Mouse (Mus musculus): ENCODE measurements around the gene Atp6v0a2.
"Not testable (repeated sequence)": the region's sequence is repeated elsewhere in the genome, so short reads cannot be mapped to it uniquely, and the experiment has no call there.

Atp6v0a2 gene

DNA sequence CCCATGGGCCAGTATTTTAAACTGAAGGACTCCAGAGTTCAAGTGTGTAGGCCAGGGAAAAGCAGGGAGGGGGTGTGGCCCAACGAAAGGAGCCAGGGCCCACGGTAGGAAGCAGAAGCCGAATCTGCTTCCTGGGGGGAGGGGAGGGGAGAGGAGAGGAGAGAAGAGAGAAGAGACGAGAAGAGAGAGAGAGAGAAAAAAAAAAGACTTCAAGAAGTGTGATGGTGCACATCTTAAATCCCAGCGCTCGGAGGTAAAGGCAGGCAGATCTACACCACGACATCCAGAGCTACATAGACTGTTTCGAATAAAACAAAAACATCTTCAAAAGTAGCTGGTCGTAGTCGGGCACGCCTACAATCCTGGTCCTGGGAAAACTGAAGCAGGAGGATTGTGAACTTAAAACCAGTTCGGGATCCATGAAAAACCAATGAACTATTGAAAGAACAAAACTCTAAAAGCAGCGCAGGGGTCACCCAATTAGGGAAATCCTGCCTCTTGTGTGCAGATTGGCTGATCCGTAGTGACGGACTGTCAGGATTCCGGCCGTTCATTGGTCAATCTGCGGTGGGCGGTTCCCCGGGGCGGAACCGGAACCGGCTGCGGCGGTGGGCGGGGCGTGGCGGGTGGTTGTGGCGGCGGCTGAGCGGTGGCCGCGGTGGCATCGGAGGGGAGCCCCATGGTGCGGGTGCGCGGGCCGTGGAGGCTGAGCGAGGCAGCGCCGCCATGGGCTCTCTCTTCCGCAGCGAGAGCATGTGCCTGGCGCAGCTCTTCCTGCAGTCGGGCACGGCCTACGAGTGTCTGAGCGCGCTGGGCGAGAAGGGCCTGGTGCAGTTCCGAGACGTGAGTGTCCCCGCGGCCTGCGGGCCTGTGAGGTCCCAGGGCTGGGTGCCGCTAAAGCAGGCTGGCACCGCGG, at the start of gene Atp6v0a2:
Gene Atp6v0a2 (plus strand): TSS at position 129 of the 916 bp plus-strand sequence.
- peak; percentile 75 for DNase-seq (ENCODE audit: low read depth)

DNA sequence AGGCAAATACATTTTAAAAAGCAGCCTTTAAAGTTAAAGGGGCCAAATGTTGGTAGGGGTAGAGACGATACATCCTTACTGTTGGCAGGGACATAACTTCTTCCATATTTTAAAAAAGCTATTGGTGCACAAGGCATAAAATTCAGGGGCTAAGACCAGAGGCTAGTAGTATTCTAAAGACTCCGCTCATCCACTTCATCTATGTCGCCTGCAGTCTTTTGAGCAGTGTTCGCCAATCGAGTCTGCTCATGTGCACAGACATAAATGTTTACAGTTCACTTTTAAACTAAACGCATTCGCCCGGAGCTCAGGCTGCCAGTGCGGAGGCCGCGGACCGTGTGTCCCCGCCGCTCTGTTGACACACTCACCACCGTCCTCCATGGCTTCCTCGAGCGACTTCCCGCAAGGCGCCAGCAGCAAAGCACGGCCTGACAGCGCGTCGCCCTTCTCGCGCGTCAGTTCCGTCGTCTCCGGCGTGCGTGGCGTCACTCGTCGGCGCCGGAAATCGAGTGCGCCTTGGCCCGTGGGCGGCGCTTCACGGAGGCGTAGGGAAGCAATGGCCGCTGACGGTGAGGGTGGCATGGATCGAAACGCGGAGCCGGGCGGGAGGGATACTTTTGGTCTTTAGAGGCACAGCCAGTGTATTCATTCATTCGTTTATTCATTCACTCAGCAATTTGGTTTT, 49.6 kb upstream of the Atp6v0a2 start, which contains the start of the genes Eif2b1 and Gtf2h3:
Gene Eif2b1 (minus strand): TSS at position 499 of the 685 bp plus-strand sequence.
Gene Gtf2h3 (plus strand): TSS at position 508 of the 685 bp plus-strand sequence.
- DNase-seq (ENCODE audit: low read depth), result peak; percentile 79

DNA sequence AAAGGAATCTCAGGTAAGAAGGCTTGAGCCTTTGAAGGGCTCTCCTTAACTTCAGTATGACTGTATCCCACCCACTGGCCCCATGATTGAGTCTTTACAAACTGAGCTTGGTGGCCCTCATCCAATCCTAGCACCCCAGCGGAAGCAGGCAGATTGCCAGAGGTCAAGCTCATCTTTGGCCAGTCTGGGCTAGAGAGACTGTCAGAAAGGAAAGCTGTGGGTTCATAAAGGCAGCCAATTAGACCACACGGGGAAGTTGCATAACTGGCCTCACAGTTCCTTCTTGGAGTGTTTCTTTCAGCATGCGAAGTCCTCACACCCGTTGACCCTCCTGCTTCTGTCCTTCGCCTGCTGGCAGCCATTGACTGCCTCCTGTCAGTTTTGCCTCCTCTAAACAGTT, 45.9 kb upstream of the Atp6v0a2 start:
- no peak for DNase-seq (ENCODE audit: low read depth)

DNA sequence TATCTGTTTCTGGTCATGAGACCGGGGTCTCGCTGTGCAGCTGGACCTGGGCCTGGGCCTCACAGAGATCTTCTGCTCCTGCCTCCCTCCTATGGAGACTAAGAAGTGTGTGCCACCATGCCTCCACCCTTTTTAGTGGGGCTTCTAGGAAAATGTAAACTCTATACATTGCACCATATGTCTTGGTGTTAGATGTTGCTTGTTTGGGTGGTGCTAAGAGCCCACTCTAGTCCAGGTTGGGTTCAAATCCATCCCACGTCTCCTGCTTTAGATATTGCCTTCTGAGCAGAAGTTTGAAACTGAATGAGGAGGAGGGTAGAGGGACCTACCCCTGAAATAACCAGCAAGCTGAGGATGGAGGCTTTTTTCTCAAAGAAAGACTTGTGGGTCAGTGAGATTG, 35.6 kb upstream of the Atp6v0a2 start:
- no peak for DNase-seq (ENCODE audit: low read depth)

DNA sequence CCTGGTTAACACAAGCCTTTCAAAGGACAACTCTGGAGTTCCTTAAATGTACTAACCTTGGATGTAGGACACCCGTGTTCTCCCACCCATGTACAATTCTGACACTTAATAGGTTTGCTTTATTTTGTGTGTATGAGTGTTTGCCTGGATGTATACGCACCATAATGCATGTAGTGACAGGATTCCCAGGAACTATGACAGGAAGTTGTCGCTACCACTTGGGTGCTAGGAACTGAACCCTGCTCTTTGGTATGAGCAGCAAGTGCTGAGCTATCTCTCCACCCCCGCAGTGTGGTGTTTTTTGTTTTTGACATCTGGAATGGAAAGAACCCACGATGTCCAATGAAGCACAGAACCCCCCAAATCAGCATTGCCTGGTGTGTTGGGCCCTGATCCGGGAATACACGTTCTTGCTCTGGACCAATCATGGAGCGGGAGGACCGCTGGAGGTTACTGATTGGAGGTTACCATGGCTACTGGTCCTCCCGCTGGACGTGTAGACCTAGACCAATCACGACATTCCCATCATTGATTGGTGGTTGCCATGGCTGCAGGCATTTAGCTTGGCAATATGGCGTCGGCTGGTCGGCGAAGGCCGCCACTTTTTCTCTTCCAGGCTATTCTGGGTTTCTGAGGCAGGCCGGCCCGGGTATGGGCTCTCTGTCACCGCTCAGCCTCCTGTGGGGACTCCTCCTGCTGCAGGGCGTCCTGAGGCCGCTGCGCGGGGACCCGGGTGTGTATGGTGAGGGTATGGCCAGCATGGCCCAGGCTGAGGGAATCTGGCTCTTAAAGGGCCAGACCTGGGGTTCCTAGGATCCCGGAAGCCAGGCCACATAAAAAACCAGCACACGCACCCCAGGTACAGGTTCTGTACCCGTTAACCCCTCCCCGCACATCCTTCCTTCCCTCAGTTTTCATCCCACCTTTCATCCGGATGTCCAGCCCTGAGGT, 29.9 kb upstream of the Atp6v0a2 start:
- peak; percentile 94 for DNase-seq (ENCODE audit: low read depth)

DNA sequence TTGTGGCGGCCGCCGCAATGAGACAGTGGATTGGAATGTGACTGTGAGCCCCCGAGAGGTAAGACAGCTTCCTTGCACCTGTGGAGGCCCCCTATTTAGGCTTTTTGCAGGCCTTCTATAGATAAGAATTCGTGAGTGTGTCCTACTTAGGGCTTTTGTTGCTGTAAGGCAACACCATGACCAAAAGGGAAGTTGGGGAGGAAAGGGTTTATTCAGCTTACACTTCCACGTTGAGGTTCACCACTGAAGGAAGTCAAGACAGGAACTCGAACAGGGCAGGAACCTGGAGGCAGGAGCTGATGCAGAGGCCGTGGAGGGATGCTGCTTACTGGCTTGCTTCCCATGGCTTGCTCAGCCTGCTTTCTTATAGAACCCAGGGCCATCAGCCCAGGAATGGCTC, 28.6 kb upstream of the Atp6v0a2 start:
- DNase-seq (ENCODE audit: low read depth), result not testable (repeated sequence)

DNA sequence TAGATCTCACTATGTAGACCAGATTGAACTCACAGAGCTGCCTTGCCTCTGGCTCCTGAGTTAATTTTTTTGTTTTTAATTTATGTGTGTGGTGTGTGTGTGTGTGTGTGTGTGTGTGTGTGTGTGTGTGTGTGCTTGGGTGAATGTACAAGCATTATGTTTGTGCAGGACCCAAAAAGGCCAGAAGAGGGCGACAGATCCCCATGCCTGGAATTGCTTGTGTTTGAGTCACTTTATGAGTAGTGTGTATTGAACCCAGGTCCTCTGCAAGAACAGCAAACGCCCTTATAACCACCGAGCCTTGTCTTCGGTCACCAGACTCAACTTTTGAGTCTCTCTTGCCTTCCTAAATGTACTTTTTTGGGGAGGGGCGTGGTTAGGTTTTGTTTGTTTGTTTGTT, 26.0 kb upstream of the Atp6v0a2 start:
- peak; percentile 33 for DNase-seq (ENCODE audit: low read depth)

DNA sequence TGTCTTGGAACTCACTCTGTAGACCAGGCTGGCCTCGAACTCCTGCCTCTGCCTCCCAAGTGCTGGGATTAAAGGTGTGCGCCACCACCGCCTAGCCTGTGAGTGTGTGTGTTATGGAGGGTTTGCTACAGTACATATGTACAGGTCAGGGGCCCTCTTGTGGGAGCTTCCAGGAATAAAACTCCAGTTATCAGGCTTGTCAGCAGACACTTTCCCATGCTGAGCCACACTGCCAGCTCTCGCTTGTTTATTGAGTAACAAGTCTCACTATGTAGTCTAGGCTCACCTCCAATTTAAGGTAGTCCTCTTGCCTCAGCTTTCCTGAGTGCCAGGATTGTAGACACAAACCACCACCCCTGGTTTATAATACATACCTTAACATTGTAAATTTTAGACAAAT, 24.1 kb upstream of the Atp6v0a2 start:
- no peak for DNase-seq (ENCODE audit: low read depth)

DNA sequence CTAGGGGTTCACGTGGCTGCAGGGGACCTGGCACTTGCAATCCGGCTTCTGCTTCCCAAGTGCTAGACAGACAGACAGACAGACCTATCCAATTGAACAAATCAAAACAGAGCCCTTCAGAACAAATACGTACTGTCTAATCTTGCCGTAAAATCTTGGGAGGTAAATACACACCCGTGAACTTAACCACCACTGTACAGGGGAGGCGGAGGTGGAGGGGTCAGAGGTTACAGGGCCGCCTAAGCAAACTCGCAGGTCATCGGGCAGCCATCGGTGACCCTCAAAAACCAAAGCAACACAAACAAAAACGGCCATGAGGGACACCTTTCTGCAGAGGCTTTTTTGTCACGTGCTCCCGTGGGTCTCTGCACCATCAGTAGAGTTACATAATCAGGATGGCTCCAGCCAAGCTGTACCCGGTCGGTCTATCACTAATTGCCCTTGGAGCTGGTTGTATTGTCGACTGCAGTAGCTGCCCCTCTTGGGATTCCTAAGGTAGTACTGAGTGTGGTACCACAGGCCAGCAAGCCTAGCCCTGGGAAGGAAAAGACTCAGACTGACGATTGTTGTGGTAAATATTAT, 23.2 kb upstream of the Atp6v0a2 start:
- no peak for DNase-seq (ENCODE audit: low read depth)

DNA sequence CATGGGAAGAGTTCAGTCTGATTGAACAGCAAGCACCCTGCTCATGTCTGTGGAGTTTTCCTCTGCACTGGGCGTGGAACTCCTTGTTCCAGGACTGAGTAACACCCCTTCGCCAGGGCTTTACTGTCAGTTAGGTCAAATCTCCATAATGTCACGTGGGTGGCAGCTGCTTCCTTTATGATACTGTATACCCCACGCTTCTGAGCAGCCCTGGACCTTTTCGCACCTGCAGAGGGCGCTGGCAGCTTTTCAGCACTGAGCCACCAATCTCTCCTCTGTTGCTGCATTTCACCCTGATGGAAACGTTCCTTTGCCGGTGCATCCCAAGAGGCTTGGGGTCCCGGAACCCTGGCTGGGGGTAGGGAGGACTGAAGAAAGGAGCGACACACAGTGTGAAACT, 17.4 kb upstream of the Atp6v0a2 start:
- DNase-seq (ENCODE audit: low read depth), result no peak

DNA sequence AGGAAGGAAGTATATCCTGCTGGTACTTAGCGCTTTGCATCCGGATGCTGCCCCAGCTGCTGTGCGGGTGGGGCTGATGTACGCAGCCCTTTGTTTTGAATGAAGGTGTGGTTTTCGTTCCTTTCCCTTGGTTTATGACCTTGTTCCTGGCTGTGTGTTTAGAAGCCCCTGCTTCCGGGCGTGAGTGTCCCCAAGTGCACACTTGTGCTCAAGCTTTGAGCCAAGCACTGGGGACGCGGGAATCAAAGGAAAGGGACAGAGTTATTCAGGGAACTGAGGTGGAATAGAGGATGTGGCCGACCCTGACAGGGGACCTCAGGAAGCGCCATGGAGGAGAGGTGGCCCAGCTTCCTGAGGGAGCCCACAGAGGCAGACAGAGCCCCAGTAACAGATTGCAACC, 13.7 kb upstream of the Atp6v0a2 start:
- DNase-seq (ENCODE audit: low read depth), result no peak

DNA sequence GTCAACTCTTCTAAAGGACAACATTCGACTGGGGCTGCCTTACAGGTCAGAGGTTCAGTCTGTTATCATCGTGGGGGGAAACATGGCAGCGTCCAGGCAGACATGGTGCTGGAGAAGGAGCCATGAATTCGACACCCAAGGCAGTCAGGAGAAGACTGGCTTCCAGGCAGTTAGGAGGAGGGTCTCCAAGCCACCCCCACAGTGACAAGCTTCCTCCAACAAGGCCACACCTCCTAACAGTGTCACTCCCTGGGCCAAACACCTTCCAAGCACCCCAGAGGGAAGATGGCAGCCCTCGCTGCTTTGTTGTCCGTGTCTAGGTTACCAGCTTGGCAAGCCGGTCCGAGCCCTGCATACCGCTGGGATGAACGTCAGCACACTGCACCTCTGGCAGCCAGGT, 9.7 kb upstream of the Atp6v0a2 start:
- DNase-seq (ENCODE audit: low read depth), result no peak

DNA sequence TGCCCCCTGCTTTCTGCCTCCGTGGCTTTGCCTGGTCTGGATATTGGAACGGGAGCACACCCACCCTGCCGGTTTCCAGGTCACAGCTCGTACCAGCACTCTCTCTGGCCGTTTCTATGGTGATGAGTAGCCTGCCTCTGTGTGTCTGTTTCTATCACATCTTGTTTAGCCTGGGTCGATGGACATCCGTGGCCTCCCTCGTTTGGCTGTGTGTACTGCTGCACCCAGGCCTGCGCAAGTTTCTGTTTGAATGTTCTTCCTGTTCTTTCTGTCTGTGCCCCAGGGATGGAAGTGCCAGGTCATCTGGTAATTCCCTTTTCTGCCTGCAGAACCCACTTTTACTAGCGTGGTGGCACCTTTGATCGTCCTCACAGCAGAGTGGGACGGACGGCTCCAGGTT, 7.0 kb upstream of the Atp6v0a2 start:
- no peak for DNase-seq (ENCODE audit: low read depth)

DNA sequence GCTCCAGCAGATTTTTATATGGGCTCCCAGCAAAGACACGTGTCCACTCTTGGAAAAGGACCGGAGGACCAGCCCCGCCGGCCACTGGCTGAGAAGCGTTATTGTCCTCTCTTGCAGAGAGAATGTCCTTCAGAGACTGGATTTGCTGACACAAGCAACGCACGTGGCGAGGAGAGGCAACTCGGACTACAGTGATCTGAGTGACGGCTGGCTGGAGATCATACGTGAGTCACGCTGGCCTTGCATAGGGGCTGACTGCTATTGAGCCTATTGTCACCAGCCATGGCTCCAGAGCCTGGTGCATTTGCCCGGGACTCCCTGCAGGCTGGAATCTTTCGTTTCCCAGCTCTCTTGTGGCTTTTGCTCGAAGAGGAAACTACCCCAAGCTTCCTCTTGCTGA, 5.5 kb upstream of the Atp6v0a2 start:
- no peak for DNase-seq (ENCODE audit: low read depth)

DNA sequence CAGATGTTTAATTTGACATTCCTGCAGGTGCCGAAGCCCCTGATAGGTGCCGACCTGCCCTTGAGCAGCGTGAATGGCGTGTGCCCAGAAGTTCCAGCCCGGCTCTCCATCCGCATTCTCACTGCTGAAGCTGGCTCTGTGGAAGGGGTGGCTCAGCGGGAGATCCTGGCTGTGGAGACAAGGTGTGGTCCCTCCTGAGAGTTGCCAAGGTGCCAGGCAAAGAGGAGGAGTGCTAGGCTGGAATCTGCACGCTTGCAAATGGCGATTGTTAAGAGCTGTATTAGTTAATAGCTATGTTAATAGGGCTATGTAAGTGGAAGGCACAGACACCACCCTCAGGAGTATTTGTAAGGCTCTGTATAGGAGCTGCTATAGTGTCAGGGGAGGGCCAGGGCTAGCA, 4.1 kb upstream of the Atp6v0a2 start:
- DNase-seq (ENCODE audit: low read depth), result no peak

DNA sequence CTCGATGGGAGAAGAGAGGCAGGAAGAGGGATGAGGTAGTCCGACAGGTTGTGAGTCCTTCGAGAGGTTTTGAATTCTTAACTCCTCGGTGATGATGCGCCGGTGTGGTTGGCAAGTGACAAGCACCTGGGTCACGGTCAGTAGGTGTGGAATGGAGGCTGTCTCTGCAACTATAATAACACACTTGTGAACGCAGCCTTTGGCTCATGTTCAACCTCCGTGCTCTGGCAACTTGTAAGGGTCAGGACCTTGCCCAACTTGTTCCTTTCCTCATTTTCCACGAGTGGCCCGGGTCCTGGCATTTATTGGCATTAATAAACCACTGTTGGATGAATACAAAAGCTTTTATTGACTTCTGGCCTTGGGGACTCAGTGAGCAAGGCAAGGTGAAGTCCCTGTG, 1.3 kb downstream of the Atp6v0a2 start:
- no peak for DNase-seq (ENCODE audit: low read depth)

DNA sequence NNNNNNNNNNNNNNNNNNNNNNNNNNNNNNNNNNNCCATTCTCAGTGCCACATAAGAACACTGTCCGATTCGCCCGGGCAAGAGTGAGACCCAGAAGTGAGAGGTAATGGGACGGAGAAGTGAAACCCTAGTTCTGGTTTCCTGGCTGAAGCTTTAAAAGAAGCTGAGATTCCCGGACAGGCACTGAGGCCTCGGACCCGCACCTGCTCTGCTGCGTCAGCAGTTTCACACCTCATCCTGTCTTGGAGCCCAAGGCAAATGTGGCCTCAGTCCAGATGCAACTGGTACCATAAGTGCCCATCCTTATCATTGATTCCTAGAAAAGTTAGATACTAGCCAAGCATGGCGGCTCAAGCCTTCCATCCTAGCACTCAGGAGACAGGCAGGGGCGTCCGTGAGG, 3.3 kb downstream of the Atp6v0a2 start:
- DNase-seq (ENCODE audit: low read depth), result no peak

DNA sequence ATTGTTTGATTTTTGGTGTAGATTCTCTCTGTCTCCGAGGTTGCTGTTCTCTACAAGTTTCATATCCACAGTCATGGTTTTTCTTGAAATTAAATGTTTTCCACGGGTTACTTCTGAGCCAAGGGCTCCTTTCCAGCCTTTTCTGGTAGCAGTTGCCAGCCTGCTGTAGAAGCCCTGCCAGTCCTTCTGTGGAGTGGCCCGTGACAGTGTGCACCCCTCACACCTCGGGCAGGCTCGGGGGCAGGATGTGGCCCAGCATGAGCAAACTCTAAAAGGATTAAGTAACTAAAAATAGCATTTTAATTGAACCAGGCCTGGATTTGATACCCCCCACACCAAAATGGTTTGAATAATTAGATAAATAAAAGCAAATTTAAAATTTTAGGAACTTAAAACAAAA, 4.1 kb downstream of the Atp6v0a2 start:
- DNase-seq (ENCODE audit: low read depth), result no peak

DNA sequence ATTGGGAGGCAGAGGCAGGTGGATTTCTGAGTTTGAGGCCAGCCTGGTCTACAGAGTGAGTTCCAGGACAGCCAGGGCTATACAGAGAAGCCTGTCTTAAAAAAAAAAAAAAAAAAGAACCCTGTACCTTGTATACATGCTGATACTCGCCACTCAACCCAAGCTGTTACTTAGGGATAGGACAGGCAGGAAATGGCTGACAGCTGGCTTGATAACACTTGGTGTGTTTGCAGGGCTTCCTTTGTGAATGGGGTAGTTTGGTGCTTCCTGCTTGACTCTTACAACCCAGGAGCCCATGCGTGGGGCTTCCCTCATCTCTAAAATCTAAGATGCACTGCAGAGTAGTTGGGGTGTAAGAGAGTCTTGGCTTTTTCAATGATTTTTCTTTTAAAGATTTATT, 5.0 kb downstream of the Atp6v0a2 start:
- no peak for DNase-seq (ENCODE audit: low read depth)

DNA sequence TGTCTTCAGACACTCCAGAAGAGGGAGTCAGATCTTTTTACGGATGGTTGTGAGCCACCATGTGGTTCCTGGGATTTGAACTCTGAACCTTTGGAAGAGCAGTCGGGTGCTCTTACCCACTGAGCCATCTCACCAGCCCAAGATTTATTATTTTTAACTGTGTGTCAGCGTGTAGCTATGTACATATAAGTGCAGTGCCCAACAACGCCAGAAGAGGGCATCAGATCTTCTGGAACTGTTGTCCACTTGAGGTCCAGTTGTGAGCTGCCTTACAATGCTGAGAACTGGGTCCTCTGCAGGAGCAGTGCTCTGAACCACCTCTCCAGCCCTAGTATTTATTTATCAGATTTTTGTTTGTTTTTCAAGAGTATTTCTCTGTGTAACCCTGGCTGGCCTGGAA, 6.7 kb downstream of the Atp6v0a2 start:
- not testable (repeated sequence) for DNase-seq (ENCODE audit: low read depth)

DNA sequence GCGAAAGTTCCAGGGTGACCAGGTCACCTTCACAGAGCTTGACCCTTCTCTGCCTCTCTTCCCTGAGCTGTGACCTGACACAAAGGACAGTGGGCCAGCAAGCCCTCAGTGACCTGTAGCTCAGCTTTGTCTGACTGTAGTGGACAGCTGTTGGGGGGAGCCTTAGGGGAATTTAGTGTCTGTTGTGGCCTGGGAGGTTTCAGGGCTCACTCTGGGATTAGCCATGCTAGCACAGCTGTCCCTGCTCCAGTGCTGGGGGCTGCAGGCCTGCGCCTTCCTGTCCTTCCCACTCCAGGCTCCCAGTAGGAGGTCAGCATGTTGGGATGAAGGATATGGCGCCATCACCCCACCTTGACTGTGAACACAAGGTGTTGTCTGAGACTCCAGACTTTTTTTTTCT, 7.8 kb downstream of the Atp6v0a2 start:
- no peak for DNase-seq (ENCODE audit: low read depth)

DNA sequence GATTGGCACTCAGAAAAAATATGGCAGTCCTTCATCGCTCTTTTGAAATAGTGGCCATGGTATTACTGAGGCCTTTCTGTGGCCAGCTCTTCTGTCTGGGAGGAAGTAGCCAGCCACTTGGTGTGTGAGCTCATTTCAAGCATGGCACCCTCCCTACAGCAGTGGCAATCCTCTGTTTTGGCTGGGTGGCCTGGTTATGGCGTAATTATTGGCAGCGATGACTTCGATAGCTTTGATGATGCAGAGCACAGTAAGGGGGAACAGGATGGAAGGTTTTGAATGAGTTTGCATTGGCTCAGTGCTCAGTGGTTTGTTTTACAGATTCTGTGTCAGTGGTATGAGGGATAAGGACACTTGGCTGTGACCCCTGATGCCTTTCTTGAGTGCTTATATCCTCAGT, 8.3 kb downstream of the Atp6v0a2 start:
- no peak for DNase-seq (ENCODE audit: low read depth)

Data from fibroblast of lung, adult 2 months (primary cell).